Mouse (Mus musculus) layer of hippocampus, postnatal 36 days (tissue): ENCODE data around the gene Aass. TPM values are rescaled to one million over a fixed set of nuclear protein-coding genes. Genes with fewer than 3 reads are reported as not detected.
"Not testable (repeated sequence)": the region's sequence is repeated elsewhere in the genome, so short reads cannot be mapped to it uniquely, and the experiment has no call there.

Experiments used
- DNase-seq, 2 experiments: peaks; one replicate each; pipeline ENCODE4 v3.0.0; 2022
- total RNA-seq, 2 experiments: library from RNA; stranded (reverse); gene quantifications; 2 replicates each; pipeline ENCODE4 v1.2.3; 2021

Aass gene
- 1 to 10 TPM; 4.2 to 4.9 TPM for total RNA-seq

DNA sequence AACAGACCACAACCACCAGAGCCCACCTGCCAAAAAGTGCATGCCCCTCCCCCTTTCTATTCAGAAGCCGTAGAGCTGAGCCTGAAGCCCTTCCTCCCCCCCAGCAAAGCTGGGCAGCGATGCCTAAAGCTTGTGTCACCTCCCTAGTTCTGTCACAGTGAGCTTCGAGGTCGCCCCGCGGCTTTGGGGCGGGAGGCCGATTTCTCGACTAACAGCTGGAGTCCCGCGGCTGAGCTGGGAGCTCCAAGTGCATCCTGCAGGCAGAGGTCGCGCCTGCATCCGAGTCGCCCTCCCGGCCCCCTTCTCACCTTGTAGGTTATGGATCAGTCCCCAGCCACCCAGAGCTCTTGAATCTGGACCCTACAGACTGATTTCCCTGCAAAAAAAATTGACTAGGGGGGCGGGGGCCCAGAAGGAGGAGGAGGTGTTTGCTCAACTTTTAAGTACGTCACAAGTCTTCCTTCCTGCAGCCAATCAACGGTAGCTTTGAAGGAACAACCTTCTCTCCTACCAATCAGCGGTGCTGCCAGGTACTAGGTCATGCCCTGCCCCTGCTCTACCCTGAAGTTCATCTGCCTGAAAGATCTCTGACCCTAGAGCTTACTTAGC is at the start of gene Aass:
Gene Aass, minus strand, starts transcription at position 414 of the 609 bp plus-strand sequence.
- peak in 1 of 2 experiments; percentile 7 for DNase-seq

- DNase-seq: peak in 1 of 2 experiments; percentile 39
Measured at GRCm38 (mm10) chr6:23180096-23180495, 47.3 kb upstream of the Aass start.

GRCm38 (mm10) chr6:23163824-23164223 is 31.0 kb upstream of the Aass start:
- DNase-seq: not testable (repeated sequence)

DNA sequence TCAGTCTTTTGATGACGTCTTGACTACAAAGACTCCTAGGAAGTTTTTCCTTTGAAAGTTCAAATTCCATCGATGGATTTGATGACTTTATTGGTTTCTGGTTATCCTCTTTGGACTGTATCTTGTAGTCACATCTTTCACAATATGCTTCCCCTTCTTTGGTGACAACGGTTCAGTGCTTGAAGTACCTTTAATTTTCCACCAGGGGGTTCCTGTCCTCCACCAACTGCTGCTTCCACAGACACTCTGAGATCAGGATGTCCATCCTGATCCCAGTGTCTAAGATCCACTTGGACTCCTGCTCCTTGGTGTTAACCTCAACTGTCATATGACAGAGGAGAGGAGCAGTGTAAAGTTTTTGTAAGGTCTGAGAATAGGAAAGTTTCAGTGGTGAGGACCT is 23.6 kb upstream of the Aass start:
- not testable (repeated sequence) for DNase-seq

GRCm38 (mm10) chr6:23153112-23153511 is 20.3 kb upstream of the Aass start:
- no peak for DNase-seq

DNA sequence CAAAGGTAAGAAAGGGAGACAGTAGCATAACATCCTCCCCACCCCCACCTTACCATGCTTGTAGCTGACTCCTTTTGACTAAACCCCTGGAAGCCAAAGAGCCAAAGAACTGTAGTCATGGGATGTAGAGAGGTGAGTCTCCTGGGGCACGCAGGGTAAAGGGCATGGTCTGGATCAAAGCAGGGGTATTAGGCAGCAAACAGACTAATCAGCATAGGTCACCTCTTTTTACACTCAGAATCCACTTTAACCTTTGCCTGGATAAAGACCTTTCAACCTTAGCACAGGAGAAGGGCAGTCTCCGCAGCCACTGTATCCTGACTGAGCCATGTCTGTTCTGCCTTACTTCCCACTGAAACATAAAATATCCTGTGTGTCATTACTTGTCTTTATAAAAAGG is 14.4 kb upstream of the Aass start:
- no peak for DNase-seq

DNA sequence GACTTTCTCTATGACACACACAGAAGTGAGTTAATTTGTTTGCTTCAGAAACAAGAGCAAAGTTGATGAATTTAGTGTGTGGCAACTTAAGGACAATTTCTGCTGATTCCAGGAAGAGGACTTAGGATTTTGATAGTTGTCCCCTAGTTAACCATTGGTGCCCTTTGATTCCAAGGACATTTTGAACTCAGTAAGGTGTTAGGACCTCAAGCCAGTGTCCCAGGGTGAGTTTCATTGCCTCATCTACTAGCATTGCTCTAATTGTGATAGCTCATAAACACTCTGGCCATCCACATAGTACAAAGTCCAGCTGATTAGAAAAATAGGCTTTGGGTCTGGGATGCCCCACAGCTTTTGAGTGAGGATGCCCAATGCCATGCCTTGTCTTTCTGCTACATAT is 11.2 kb upstream of the Aass start:
- DNase-seq: no peak

DNA sequence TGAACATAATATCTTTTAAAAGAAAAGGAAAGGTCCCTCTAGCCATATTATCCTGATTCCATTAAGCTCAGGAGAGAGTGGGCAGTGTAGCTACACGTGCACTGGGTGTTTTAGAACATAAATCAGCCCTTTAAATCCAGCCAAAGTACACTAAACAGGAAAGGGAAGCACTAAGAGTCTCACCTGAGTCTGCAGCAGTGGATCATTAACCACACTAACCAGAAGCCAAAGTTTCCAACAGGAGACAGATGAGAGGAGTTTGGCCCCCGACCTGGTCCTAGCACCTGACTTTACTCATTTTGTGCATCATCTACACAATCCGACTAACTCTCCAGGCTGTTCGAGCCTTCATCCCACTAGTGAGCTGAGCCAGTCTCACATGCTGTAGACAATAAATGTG is 1.8 kb downstream of the Aass start:
- no peak for DNase-seq

DNA sequence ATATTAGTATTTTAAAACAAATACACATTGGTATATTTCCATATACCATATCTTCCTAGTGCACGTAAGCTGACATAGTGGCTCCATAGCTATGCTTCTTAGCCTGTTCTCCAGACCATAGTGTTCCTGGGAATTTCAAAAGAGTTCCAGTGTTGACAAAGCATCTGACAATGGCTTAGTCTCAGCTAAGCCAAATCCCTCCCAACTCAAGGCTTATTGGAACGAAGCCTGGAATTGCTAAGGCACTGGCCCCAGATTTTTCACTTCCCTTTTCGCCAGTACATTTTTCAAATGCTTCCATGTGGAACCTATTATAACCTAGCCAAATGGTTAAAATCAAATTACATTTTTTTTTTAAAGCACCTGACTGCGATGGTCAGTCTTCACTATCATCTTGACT is 3.6 kb downstream of the Aass start:
- no peak for DNase-seq

DNA sequence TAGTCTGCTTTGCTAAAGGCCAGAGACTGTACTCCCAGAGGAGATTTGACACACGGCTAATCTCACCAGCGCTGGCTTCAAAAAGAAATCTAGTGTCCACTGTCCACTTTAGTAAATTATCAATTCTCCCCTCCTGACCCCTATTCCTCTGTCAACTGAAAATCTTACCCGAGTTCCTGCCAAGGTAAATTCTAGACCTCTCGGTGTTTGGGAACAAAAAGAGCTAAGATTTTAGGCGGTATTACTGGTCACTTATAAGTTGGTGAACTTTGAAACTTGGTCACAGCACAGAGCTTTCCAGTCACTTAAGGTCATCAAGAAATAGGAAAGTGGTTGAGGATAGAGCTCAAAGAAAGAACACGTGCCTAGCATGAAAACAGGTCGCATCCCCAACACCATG is 6.1 kb downstream of the Aass start:
- no peak for DNase-seq

DNA sequence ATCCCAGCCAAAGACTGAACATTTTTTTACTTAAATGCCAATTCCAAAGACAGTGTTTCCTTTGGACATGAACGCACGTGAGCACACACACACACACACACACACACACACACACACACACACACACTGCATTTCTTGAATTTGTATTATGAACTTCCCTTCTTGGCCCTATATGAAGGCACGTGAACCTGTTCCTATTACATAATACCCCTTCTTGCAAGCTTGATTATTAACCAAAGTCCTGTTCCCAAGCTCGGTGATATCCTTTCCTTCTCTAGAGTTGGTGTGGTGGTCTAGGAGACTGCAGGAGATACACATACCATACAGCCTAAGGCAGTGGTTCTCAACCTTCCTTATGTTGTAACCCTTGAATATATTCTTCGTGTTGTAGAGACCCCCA is 7.0 kb downstream of the Aass start:
- DNase-seq: no peak

DNA sequence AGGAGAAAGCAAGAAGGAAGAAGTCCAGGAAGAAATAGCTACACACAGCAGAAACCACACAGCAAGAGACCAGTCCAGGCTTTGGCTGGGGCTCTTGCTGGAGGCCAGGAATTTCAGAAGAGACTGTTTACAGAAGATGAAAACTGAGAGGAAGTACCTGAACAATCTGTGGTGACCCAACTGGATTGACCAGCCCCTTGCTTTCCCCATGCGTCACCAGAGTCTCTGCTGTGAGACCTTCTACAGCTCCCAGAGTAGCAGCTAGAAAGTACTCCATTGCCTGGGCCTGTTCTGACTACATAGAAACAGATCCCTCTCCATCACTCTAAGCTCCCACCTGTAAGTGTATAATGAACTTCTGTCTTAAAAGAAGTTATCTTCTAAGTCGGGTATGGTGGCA is 8.0 kb downstream of the Aass start:
- no peak for DNase-seq

DNA sequence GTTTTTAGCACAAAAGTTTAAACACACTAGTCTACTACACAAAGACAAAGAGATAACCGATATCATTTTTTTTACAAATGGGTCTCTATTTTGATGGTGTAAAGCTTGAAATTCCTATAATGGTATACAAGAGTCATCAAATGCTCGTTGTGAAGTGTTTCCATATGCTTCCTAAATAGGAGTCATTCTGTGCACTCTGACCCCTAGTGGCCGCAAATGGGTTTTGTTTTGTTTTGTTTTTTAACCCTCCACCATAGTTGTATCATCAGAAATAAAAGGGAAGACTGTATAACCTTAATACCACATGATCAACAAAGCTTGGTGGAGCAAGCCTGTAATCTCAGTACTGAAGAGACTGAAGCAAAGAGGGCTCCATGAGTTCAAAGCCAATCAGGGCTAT is 9.9 kb downstream of the Aass start:
- no peak for DNase-seq

DNA sequence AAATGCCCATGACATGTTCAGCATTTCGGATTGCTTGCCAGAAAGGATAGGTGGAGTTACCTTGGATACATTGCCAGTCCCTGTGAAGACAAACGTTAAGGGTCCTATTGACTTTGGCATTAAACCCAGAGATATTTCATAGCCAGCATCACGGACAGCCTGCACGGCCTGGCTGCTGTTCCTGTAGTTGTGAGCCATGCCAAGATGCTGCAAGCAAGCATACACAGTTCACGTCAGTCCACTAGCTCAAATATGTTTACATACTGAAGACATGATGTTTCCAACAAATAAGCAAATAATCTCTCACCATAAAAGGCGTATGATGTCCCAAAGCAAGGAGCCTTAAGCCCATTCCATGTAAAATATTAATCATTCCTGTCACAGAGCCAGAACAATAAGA is 18.0 kb downstream of the Aass start:
- DNase-seq: no peak

- DNase-seq: no peak
Measured at GRCm38 (mm10) chr6:23107069-23107468, 25.7 kb downstream of the Aass start.

DNA sequence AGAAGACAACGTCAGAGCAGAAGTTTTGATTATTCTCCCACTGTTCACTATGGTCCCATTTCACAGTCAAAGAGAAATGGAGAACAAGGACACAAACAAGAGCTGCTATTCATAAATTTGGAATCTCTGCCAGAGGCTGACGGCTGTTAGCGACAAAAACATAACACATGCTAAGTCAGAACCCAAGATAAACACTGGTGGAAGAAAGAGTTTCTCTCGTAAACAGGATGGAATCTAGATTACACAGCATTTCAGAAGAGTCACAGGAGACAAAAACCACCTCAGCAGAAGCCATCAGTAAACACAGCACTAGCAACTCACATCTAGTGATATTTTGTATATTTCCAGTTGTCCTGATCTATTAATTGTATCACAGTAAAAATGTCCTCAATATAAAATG is 26.4 kb downstream of the Aass start:
- no peak for DNase-seq

- not testable (repeated sequence) for DNase-seq
Measured at GRCm38 (mm10) chr6:23090346-23091055, 42.3 kb downstream of the Aass start.

DNA sequence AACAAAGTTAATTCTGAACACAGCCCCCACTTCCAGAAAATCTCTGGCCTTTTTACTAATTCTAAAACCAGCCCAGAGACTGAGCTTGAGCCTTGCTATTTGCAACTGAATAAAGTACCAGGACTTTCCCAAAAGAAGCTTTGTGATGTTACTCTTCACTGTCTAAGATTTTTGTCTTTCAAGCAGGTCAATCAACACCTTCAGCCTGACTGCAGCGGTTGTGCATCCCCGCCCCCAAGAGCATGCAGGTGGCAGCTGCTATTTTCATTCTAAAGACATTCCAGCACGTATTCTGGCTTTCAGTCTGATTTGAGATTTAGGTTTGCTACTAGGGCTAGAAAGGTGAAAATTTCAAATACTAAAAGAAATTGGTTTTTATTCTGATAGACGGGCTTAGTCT is 43.5 kb downstream of the Aass start:
- DNase-seq: not testable (repeated sequence)

GRCm38 (mm10) chr6:23084587-23085421 is 48.0 kb downstream of the Aass start:
- no peak for DNase-seq

GRCm38 (mm10) chr6:23079991-23080680 is 52.6 kb downstream of the Aass start:
- no peak for DNase-seq

GRCm38 (mm10) chr6:23078273-23078672 is 54.5 kb downstream of the Aass start:
- no peak for DNase-seq

GRCm38 (mm10) chr6:23076060-23076459 is 56.7 kb downstream of the Aass start:
- DNase-seq: no peak

GRCm38 (mm10) chr6:23055734-23056133 is 77.1 kb downstream of the Aass start:
- no peak for DNase-seq
